Mouse (Mus musculus): ENCODE measurements around the gene Hace1.

Hace1 gene

DNA sequence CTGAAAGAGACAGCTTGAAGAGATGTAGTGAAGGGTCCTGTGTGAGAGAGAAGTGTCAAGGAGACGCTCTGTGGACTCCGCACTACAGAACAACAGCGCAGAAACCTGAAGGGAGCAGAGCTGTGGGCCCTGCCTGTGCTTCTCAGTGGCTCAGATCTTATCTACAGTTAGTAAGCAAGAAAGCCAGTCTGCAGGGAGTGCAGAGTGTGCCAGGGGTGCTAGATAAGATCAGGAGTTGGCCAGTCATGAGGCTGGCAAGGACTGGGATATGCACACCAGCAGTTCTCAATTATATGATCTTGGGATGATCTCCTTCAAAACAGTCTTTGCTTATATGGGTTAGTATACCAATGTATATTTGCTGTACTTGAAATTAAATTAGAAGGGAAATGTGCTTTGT lies 121.3 kb downstream of the Hace1 start:
- DNase-seq (ENCODE audit: low read depth, low spot score), result no peak

DNA sequence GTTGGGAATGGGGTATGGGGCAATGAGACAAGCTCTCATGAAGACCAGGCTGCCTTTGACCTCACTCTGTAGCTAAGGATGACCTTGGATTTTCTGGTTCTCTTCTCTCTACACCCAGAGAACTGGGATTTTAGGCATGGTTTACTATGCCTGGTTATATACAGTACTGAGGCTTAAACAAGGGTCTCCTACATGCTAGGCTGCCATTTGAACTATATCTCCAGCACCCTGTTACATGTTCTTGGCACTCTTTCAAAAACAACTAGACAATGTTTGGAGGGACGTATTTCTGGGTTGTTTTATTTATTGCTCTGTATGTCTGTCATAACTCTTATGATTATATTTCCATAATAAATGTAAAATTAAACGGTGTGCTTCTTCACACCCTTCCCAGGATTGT lies 129.2 kb downstream of the Hace1 start:
- no peak for DNase-seq (ENCODE audit: low read depth, low spot score)

DNA sequence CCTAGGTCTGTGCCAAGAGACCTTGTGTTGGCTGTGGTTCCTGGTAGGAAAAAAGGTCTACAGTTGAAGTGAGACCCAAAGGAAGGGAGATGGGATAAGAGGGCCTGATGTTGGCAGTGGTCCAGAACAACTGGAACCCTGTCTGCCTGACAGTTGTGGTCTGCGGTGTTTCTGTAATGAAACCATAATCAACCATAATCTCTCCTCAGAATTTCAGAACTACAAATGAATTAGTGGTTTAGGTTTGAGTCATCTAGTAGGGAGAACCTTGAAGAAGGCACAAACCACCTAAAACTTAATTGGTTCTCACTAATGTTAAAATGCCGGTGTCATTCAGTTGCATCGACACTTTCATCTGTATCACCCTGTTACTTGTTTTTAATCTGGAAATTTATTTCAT lies 133.2 kb downstream of the Hace1 start:
- DNase-seq (ENCODE audit: low read depth, low spot score), result no peak

DNA sequence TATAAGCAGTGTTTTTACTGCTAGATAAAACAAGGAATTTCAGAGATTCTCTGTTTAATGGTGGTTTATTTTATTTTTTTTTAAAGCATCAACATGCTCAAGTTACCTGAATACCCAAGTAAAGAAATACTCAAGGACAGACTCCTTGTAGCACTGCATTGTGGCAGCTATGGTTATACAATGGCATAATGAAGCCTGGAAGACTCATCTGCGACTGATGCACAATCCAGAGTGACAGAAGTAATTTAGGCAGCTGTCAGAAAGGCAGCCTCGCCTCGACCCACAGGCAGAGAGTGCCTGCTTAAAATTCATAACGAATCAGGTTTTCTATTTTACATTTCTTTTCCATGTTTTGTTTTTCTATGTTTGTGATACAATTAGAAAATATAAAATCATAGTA lies 133.7 kb downstream of the Hace1 start:
- DNase-seq (ENCODE audit: low read depth, low spot score), result no peak
